Mouse (Mus musculus) embryo, embryonic 11 days (tissue): Measurements from ENCODE around the gene Mamstr.

Source experiments
- DNase-seq: peaks from one replicate; pipeline ENCODE4 v3.0.0-alpha.2; 2015

The Mamstr gene

GRCm38 (mm10) chr7:45639561-45640027 is at the start of gene Mamstr:
TSS of gene Mamstr (plus strand) at chr7:45639977.
- DNase-seq: peak; percentile 34

GRCm38 (mm10) chr7:45590874-45591273 is 48.9 kb upstream of the Mamstr start:
- peak; percentile 29 for DNase-seq

GRCm38 (mm10) chr7:45591880-45592279 is 47.9 kb upstream of the Mamstr start:
- no peak for DNase-seq

- DNase-seq: peak; percentile 78
Measured at GRCm38 (mm10) chr7:45593118-45593815, 46.5 kb upstream of the Mamstr start.

- DNase-seq: no peak
Measured at GRCm38 (mm10) chr7:45595176-45595575, 44.6 kb upstream of the Mamstr start.

GRCm38 (mm10) chr7:45596107-45596506 is 43.7 kb upstream of the Mamstr start:
- DNase-seq: no peak

GRCm38 (mm10) chr7:45597013-45597412 is 42.8 kb upstream of the Mamstr start:
- no peak for DNase-seq

- DNase-seq: no peak
Measured at GRCm38 (mm10) chr7:45597527-45597926, 42.2 kb upstream of the Mamstr start.

GRCm38 (mm10) chr7:45598960-45599879 is 40.6 kb upstream of the Mamstr start:
- DNase-seq: no peak

GRCm38 (mm10) chr7:45605704-45606289 is 34.0 kb upstream of the Mamstr start:
- DNase-seq: no peak

- DNase-seq: no peak
Measured at GRCm38 (mm10) chr7:45609511-45609910, 30.3 kb upstream of the Mamstr start.

- no peak for DNase-seq
Measured at GRCm38 (mm10) chr7:45616277-45616676, 23.5 kb upstream of the Mamstr start.

GRCm38 (mm10) chr7:45617042-45617695 is 22.6 kb upstream of the Mamstr start, which contains the start of gene Fut1:
TSS of gene Fut1 (plus strand) at chr7:45617289.
- DNase-seq: no peak

- DNase-seq: no peak
Measured at GRCm38 (mm10) chr7:45618316-45618715, 21.5 kb upstream of the Mamstr start.

- DNase-seq: no peak
Measured at GRCm38 (mm10) chr7:45619592-45619991, 20.2 kb upstream of the Mamstr start.

GRCm38 (mm10) chr7:45621443-45621842 is 18.3 kb upstream of the Mamstr start, which contains the start of gene Izumo1:
TSS of gene Izumo1 (plus strand) at chr7:45621811.
- peak; percentile 48 for DNase-seq

- DNase-seq: no peak
Measured at GRCm38 (mm10) chr7:45623507-45623906, 16.3 kb upstream of the Mamstr start.

GRCm38 (mm10) chr7:45624718-45625117 is 15.1 kb upstream of the Mamstr start:
- DNase-seq: no peak

GRCm38 (mm10) chr7:45625481-45625880 is 14.3 kb upstream of the Mamstr start:
- DNase-seq: no peak

- DNase-seq: no peak
Measured at GRCm38 (mm10) chr7:45626571-45627076, 13.2 kb upstream of the Mamstr start.

GRCm38 (mm10) chr7:45627261-45627660 is 12.5 kb upstream of the Mamstr start, which contains the start of gene Rasip1:
TSS of gene Rasip1 (plus strand) at chr7:45627488.
- no peak for DNase-seq
